Mouse (Mus musculus) hindbrain, embryonic 11.5 days (tissue): ENCODE measurements around the gene Lgals12. TPM values are rescaled to one million over a fixed set of nuclear protein-coding genes. Genes with fewer than 3 reads are reported as not detected.

Experiments
- ATAC-seq: fragments of 200-750 bp; cut with Nextera tagmentation; 2 replicates; pipeline ENCODE4 v1.8.0; 2017; ENCODE audit warnings: mild to moderate bottlenecking, moderate TSS enrichment, moderate library complexity; ENCODE audit not compliant: low FRiP score
- DNase-seq: peaks from one replicate; pipeline ENCODE4 v3.0.0-alpha.2; 2015; ENCODE audit warnings: low spot score
- H3K27ac ChIP-seq: fragments of 300-500 bp; sonication (generic); 2 replicates; pipeline ENCODE4 v1.5.1; 2014; ENCODE audit warnings: mild to moderate bottlenecking, low read depth, low read length
- H3K27me3 ChIP-seq: fragments of 300-500 bp; sonication (generic); 2 replicates; pipeline ENCODE4 v1.6.1; 2014; ENCODE audit warnings: mild to moderate bottlenecking, low read length, moderate library complexity, mixed read lengths; ENCODE audit not compliant: control insufficient read depth, insufficient read depth
- H3K36me3 ChIP-seq: fragments of 300-500 bp; sonication (generic); 2 replicates; pipeline ENCODE4 v1.6.1; 2014; ENCODE audit warnings: mild to moderate bottlenecking, low read length, moderate library complexity, mixed read lengths; ENCODE audit not compliant: control insufficient read depth, insufficient read depth
- H3K4me1 ChIP-seq: fragments of 300-500 bp; sonication (generic); replicated peaks from 2 replicates; pipeline ENCODE4 v1.6.1; 2014; ENCODE audit warnings: low read length, mixed read lengths; ENCODE audit not compliant: control insufficient read depth, insufficient read depth
- H3K4me2 ChIP-seq: fragments of 300-500 bp; sonication (generic); replicated peaks from 2 replicates; pipeline ENCODE4 v1.6.1; 2014; ENCODE audit warnings: mild to moderate bottlenecking, low read depth, low read length
- H3K4me3 ChIP-seq: fragments of 300-500 bp; sonication (generic); 2 replicates; pipeline ENCODE4 v1.5.1; 2014; ENCODE audit warnings: low read depth, low read length
- H3K9ac ChIP-seq: fragments of 300-500 bp; sonication (generic); 2 replicates; pipeline ENCODE4 v1.6.1; 2014; ENCODE audit warnings: low read depth, low read length
- H3K9me3 ChIP-seq: fragments of 300-500 bp; sonication (generic); 2 replicates; pipeline ENCODE4 v1.6.1; 2016; ENCODE audit warnings: low read length; ENCODE audit not compliant: control insufficient read depth
- WGBS: fragments of 180-500 bp; shearing (Covaris S2); extraction: QIAGEN DNeasy Blood & Tissue Kit; methylation state at CpG from one replicate; pipeline ENCODE4 v1.1.7; 2014; 5-methylcytosine and 5-hydroxymethylcytosine counted together
- polyA plus RNA-seq: library from polyadenylated mRNA; unstranded; fragments of >200 nt; fragmentation: Nextera tagmentation; extraction: Ambion mirVana; gene quantifications from 2 replicates; pipeline ENCODE4 v1.2.1, GENCODE M21; 2014

The Lgals12 gene
- polyA plus RNA-seq, 1 experiment from 2014 or later = 0.26 TPM

DNA sequence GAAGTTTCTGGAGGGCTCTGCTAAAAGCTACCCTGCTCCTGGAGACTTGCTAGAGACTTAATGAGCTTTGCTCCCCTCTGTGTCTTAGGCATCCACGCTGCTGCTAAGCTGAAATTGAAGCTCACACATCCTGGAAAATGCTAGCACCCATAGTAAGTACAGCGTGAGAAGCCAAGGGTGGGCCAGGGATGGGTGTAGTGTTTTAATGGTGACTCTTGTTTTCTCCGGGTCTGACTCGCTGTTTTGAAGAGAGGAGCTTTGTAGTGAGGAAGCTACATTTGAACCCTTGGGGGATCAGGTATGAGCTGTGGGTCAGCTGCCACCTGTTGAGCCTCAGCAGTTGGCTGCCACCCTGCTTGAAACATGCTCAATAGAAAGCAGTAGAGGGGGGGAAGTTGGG lies 49.1 kb downstream of the Lgals12 start:
- H3K9me3 ChIP-seq = no peaks in the 10 kb centered on the region
- H3K4me2 ChIP-seq = peak overlapping the region; percentile 71
- no peak overlapping the region for H3K9ac ChIP-seq
- H3K27me3 ChIP-seq = peaks cover 3% of the 10 kb centered on the region; the same call in 1 of the 2 replicates
- no peak overlapping the region for H3K27ac ChIP-seq
- peak overlapping the region; percentile 25 for H3K4me3 ChIP-seq
- DNase-seq (no peak), ATAC-seq (no peak; the same call in 1 of the 2 replicates)
- no peaks in the 10 kb centered on the region for H3K36me3 ChIP-seq
- WGBS = 10% methylated on average over 4 of the region's 4 CpGs
- H3K4me1 ChIP-seq = peaks cover 3% of the 10 kb centered on the region

DNA sequence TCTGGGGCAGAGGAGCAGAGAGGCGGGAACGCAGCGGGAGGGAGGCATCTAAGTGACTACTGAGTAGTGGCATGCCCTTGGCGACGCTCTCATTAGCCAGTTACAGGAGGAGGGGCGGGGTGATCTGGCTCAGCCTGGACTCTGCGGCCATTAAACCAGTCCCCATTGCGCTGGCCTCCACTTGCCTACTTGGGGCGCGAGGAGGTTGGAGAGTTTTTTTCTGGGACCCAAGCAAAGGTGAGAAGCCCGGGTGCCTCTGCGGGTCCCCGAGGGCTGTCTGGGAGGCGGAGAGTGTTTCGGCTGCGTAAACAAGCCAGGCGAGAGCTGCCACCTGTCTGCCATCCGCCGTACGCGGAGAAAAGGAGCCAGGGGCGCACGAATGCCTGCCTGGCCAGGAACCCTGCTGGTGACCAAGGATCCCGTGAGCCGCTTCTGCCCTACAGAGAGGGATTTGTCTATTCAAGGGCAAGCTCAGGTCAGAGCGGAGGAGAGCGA lies 49.6 kb downstream of the Lgals12 start, which contains the start of gene Pla2g16:
Gene Pla2g16, plus strand, starts transcription at position 132 of the 495 bp plus-strand sequence.
- ATAC-seq (peak; percentile 73), DNase-seq (peak; percentile 65)
- H3K9me3 ChIP-seq = no peaks in the 10 kb centered on the region
- peaks cover 3% of the 10 kb centered on the region for H3K4me1 ChIP-seq
- H3K4me2 ChIP-seq = peak within 1 kb of the TSS; percentile 71
- peaks cover 3% of the 10 kb centered on the region; the same call in 1 of the 2 replicates for H3K27me3 ChIP-seq
- 0% methylated on average over 27 of the region's 27 CpGs for WGBS
- H3K36me3 ChIP-seq = no peaks in the 10 kb centered on the region
- H3K4me3 ChIP-seq = peak within 1 kb of the TSS; percentile 25
- H3K27ac ChIP-seq = no peak within 1 kb of the TSS
- no peak within 1 kb of the TSS for H3K9ac ChIP-seq

DNA sequence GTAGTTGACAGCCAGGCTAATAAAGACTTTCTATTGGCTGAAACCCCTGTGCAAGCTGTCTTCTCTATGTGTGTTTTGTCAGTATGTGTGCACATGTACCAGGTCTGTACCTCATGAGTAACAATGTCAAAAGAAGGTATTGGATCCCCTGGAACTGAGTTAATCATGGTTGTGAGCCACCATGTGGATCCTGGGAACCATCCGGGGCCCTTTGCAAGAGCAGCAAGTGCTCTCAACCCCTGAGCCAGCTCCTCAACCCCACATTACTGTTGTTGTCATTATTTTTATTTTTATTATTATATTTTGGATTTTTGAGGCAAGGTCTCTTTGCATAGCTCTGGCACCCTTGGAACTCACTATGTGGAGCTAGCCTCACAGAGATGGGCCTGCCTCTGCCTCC lies 50.4 kb downstream of the Lgals12 start:
- Histone ChIP-seq H3K4me2 (no peak overlapping the region), H3K4me1 (peaks cover 3% of the 10 kb centered on the region), H3K4me3 (no peak overlapping the region), H3K9ac (no peak overlapping the region), H3K9me3 (no peaks in the 10 kb centered on the region), H3K27me3 (peaks cover 3% of the 10 kb centered on the region; the same call in 1 of the 2 replicates), H3K27ac (no peak overlapping the region), H3K36me3 (no peaks in the 10 kb centered on the region)
- DNase-seq (no peak), ATAC-seq (no peak)
- 94% methylated on average over 1 of the region's 1 CpGs for WGBS

DNA sequence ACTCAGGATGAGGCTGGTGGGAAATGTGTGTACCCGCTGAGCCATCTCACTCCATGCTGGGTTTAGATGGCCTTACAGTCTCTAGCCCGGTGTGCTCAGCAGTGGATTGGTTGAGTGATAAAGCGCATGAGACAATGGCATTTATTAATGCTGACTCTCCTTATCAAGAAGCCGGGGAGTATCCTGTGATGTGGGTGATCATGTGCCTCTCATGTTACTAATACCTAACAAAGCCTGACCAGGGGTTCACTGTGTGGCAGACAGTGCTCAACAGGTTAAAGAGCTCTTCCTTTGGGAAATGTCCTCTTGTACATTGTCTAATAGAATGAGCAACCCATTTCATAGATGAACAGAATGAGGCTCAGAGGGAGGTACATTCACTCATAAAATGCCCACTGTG lies 52.1 kb downstream of the Lgals12 start:
- Histone ChIP-seq H3K4me2 (no peak overlapping the region), H3K4me3 (no peak overlapping the region), H3K36me3 (no peaks in the 10 kb centered on the region), H3K9me3 (no peaks in the 10 kb centered on the region), H3K9ac (no peak overlapping the region), H3K4me1 (peaks cover 3% of the 10 kb centered on the region), H3K27ac (no peak overlapping the region), H3K27me3 (peaks cover 3% of the 10 kb centered on the region; the same call in 1 of the 2 replicates)
- whole genome bisulfite sequencing = 75% methylated on average over 4 of the region's 4 CpGs
- DNase-seq = no peak
- no peak for ATAC-seq

DNA sequence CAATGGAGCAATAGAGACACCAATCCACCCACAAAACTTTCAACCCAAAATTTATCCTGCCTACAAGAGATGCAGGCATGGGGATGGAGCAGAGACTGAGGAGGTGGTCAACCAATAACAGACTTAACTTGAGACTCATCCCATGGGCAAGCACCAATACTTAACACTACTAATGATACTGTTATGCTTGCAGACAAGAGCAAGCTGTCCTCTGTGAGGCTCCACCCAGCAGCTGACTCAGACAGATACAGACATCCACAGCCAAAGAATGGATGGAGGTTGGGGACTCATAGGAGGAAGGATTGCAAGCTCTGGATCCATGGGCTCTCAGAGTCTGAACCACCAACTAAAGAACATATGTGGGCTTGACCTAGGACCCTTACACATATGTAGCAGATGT lies 53.6 kb downstream of the Lgals12 start:
- ATAC-seq (no peak), DNase-seq (no peak)
- no peak overlapping the region for H3K27ac ChIP-seq
- H3K4me2 ChIP-seq = no peak overlapping the region
- H3K9ac ChIP-seq = no peak overlapping the region
- no peaks in the 10 kb centered on the region for H3K9me3 ChIP-seq
- peaks cover 3% of the 10 kb centered on the region for H3K4me1 ChIP-seq
- H3K4me3 ChIP-seq = no peak overlapping the region
- H3K27me3 ChIP-seq = peaks cover 3% of the 10 kb centered on the region; the same call in 1 of the 2 replicates
- H3K36me3 ChIP-seq = no peaks in the 10 kb centered on the region

DNA sequence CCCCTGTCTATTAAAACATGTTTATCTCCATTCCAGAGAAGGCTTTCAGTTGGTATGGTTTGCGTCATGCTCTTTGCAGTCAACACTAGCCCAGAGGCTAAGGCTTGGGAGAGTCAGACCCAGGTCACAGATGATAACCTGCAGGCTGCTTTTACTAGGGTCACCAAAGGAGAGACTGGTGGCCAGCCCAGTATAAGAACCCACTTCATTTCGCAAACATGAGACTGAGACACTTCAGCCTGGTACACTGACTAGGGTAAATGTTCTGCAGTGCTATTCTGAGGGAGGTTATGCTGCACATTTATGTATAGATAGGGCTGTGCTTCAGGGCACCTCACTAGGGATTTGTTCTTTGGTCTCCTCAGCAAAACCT lies 54.7 kb downstream of the Lgals12 start:
- H3K4me1 ChIP-seq = no peaks in the 10 kb centered on the region
- no peak for ATAC-seq

DNA sequence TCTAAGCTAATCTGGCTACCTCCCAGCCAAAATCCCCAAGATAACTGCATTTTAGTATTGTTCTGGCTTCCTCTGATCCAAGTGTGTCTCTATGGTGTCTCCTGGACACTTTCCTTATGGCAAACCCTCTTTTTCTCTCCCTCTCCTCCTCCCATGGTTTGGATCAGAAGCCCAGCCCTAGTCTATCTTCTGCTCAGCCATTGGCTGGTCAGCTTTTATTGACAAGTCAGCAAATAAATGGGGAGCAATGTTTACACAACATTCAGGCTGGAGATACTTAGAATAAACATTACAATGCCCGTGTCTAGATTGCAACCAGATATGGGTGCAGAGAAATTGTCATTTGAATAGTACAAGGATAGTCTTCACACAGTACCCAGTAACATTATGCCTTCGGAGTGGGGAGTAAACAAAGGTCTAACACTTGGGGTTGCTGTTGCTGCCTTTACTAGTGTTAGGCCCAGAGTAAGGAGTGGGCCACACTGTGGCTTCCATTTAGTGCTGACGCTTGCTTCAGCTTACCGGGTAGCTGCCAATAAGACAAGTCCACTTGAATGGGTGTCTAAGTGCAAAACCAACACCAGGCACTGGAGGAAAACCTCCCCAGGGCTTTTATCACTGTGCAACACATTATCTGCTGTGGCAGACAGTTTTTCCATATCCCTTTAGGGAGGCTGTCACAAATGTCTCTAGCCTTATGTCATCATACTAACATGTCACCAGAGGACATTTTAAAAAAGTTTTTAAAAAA lies 55.3 kb downstream of the Lgals12 start:
- Histone ChIP-seq H3K4me1 (no peaks in the 10 kb centered on the region), H3K4me3 (no peak overlapping the region), H3K27me3 (no peaks in the 10 kb centered on the region), H3K4me2 (no peak overlapping the region), H3K36me3 (no peaks in the 10 kb centered on the region), H3K27ac (no peak overlapping the region), H3K9ac (no peak overlapping the region), H3K9me3 (no peaks in the 10 kb centered on the region)
- 70% methylated on average over 4 of the region's 4 CpGs for WGBS
- ATAC-seq (no peak), DNase-seq (no peak)

More for the DNA sequence above, 54.7 kb downstream of the Lgals12 start:
- 93% methylated on average over 2 of the region's 2 CpGs for WGBS
- Histone ChIP-seq H3K27me3 (no peaks in the 10 kb centered on the region), H3K36me3 (no peaks in the 10 kb centered on the region), H3K9ac (no peak overlapping the region), H3K9me3 (no peaks in the 10 kb centered on the region), H3K4me3 (no peak overlapping the region), H3K27ac (no peak overlapping the region), H3K4me2 (no peak overlapping the region)
- DNase-seq = no peak

DNA sequence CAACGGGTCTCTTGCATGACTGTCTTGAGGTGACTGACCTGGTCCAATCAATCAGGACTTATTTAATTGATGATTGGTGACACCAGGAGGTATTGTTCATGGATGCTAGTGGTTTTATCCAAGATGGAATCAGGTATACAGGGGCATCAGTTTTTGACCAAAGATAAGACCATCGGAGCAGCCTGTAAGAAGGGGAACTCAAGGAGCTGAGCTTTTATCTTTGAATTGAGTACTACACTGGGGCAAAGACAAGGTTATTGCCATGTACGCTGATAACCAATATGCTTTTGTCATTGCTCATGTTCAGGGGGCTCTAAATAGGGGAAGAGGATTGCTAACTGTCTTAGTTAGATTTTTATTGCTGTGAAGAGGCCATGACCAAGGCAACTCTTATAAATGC lies 58.1 kb downstream of the Lgals12 start:
- Histone ChIP-seq H3K4me2 (no peak overlapping the region), H3K27me3 (no peaks in the 10 kb centered on the region), H3K9me3 (no peaks in the 10 kb centered on the region), H3K36me3 (no peaks in the 10 kb centered on the region), H3K4me1 (no peaks in the 10 kb centered on the region), H3K27ac (no peak overlapping the region), H3K4me3 (no peak overlapping the region), H3K9ac (no peak overlapping the region)
- DNase-seq (no peak), ATAC-seq (no peak)
- 86% methylated on average over 3 of the region's 3 CpGs for WGBS
